Mouse (Mus musculus): Measurements from ENCODE around the gene Sphk2. TPM values are rescaled to one million over a fixed set of nuclear protein-coding genes. Genes with fewer than 3 reads are reported as not detected.
"Not testable (repeated sequence)": the region's sequence is repeated elsewhere in the genome, so short reads cannot be mapped to it uniquely, and the experiment has no call there.

The Sphk2 gene
- polyA plus RNA-seq, 1 experiment from 2014 or later: 13.9 TPM

DNA sequence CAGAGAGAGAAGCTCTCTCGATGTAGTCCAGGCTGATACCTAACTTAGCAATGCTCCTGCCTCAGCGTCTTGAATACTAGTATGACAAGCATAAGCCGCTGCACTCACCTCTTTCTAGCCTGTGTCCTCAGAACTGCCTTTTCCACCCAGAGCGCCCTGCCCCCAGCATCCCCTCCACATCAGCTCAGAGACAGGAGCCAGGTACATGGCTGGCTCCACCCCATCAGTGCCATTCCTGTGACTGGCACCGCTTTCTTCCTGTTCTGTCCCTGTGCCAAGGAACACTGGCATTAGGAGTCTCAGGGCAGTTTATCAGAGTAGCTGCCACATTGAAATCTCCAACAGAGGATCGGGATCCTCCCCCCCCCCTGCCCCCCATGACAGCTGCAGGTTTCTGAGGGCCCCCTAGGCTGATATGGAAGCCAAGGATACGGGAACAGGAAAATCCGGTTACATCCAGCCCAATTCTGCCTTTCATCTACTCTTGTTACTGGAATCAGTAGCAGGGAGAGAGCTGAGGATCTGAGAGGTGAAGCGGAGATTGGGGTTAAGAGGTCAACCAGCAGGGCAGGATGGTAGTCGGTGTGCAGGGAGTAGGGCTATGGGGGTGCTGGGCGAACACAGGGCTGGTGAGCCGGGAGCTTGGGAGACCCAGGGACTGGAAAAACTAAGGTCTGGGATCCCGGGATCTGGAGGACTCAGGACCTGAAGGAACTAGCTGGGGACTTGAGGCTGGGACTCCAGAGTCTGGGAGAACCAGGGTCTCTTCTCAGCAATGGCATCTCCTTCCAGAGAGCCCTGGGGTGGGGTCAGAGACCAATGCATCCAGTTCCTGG is 52.3 kb downstream of the Sphk2 start:
- no peaks in the 10 kb centered on the region for H3K4me1 ChIP-seq (ENCODE audit: control insufficient read depth, low read depth, low read length)
- no peak overlapping the region for H3K9ac ChIP-seq (ENCODE audit: low read depth, low read length)
- no peaks in the 10 kb centered on the region for H3K36me3 ChIP-seq (ENCODE audit: control insufficient read depth, insufficient read depth)
- WGBS (ENCODE audit: insufficient replicate concordance): 59% methylated on average over 13 of the region's 13 CpGs
- ATAC-seq (ENCODE audit: low read depth): no peak
- no peaks in the 10 kb centered on the region for H3K9me3 ChIP-seq (replicated peaks; ENCODE audit: control insufficient read depth, low read length)
- no peak overlapping the region for H3K4me3 ChIP-seq (ENCODE audit: low read depth, low read length)
- no peaks in the 10 kb centered on the region for H3K27me3 ChIP-seq (ENCODE audit: control insufficient read depth, insufficient read depth, low read depth, low read length)
- no peak overlapping the region for H3K4me2 ChIP-seq (ENCODE audit: low read depth, low read length)
- H3K27ac ChIP-seq (ENCODE audit: low read length): no peak overlapping the region

DNA sequence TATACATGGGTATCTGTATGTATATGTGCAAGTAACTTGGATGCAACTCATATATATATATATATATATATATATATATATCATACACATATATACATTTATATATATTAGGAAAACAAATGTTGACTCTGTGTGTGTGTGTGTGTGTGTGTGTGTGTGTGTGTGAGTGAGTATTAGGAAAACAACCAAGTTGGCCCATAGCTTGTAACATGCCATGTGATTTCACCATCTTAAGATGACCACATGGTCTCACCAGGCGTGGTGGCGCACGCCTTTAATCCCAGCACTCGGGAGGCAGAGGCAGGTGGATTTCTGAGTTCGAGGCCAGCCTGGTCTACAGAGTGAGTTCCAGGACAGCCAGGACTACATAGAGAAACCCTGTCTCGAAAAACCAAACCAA is 56.1 kb downstream of the Sphk2 start:
- not testable (repeated sequence) for ATAC-seq (ENCODE audit: low read depth); H3K9me3 ChIP-seq (replicated peaks; ENCODE audit: control insufficient read depth, low read length); H3K9ac ChIP-seq (ENCODE audit: low read depth, low read length); H3K4me3 ChIP-seq (ENCODE audit: low read depth, low read length); H3K27me3 ChIP-seq (ENCODE audit: control insufficient read depth, insufficient read depth, low read depth, low read length); H3K4me1 ChIP-seq (ENCODE audit: control insufficient read depth, low read depth, low read length); H3K27ac ChIP-seq (ENCODE audit: low read length); H3K36me3 ChIP-seq (ENCODE audit: control insufficient read depth, insufficient read depth); H3K4me2 ChIP-seq (ENCODE audit: low read depth, low read length)
- 63% methylated on average over 6 of the region's 6 CpGs for WGBS (ENCODE audit: insufficient replicate concordance)

DNA sequence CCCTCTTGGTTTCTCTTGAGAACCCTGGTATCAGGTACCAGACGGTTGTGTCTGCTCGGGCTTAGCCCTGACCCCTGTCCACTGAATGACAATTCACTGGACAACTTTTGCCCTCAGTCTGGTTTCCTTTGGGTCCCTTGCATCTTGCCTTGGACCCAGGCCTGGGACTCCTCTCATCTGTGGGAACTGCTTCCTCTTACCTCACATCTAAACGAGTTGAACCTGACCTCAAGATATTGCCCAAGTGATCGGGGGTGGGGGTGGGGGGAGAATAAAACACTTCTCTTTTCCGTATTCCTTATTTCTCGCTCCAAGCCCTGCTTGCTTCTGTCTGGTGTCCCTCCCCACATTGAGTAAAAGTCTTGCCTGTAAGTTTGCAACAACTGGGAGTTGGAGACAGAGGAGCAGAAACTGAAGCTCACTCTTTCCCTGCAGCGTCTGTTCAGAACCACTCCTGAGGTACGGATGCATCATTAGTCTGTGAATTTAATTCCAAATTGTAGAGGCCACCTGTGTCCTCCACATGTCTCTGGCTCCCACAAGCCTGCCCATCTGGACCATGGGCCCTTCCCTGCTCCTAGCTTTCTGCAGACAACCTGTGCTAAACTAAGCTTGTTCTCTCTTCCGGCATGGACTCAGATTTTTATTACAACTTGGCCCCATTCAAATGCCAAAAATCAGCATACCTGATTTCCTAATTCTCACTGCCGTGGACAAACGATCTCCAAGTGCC is 56.9 kb downstream of the Sphk2 start:
- Histone ChIP-seq H3K27me3 (ENCODE audit: control insufficient read depth, insufficient read depth, low read depth, low read length) (no peaks in the 10 kb centered on the region), H3K9me3 (replicated peaks; ENCODE audit: control insufficient read depth, low read length) (no peaks in the 10 kb centered on the region; the same call in 1 of the 2 replicates), H3K9ac (ENCODE audit: low read depth, low read length) (no peak overlapping the region), H3K27ac (ENCODE audit: low read length) (no peak overlapping the region), H3K4me3 (ENCODE audit: low read depth, low read length) (no peak overlapping the region), H3K36me3 (ENCODE audit: control insufficient read depth, insufficient read depth) (no peaks in the 10 kb centered on the region), H3K4me1 (ENCODE audit: control insufficient read depth, low read depth, low read length) (no peaks in the 10 kb centered on the region), H3K4me2 (ENCODE audit: low read depth, low read length) (no peak overlapping the region)
- WGBS (ENCODE audit: insufficient replicate concordance): 45% methylated on average over 11 of the region's 11 CpGs
- ATAC-seq (ENCODE audit: low read depth): no peak

Other genes with a start within 250 kb of the Sphk2 start
- 0.41 and 0.75 TPM in 2 replicates for gene Tulp2, start 236.1 kb downstream of the Sphk2 start, polyA plus RNA-seq (2015; fragmentation: Nextera tagmentation; extraction: Ambion mirVana)
- gene Gm45808, start 231.2 kb downstream of the Sphk2 start, polyA plus RNA-seq (2015; fragmentation: Nextera tagmentation; extraction: Ambion mirVana): not detected in 2 replicates
- 2.5 and 3.3 TPM in 2 replicates for gene Dhdh, start 229.2 kb downstream of the Sphk2 start, polyA plus RNA-seq (2015; fragmentation: Nextera tagmentation; extraction: Ambion mirVana)
- gene Nucb1, start 207.6 kb downstream of the Sphk2 start, polyA plus RNA-seq (2015; fragmentation: Nextera tagmentation; extraction: Ambion mirVana): 122 and 124 TPM in 2 replicates
- gene Ppp1r15a, start 191.7 kb downstream of the Sphk2 start, polyA plus RNA-seq (2015; fragmentation: Nextera tagmentation; extraction: Ambion mirVana): 293 and 328 TPM in 2 replicates
- gene Plekha4, start 191.7 kb downstream of the Sphk2 start, polyA plus RNA-seq (2015; fragmentation: Nextera tagmentation; extraction: Ambion mirVana): 0.47 and 0.78 TPM in 2 replicates
- gene Hsd17b14, start 163.1 kb downstream of the Sphk2 start, polyA plus RNA-seq (2015; fragmentation: Nextera tagmentation; extraction: Ambion mirVana): 1.3 and 1.8 TPM in 2 replicates
- 44.0 and 44.6 TPM in 2 replicates for gene Bcat2, start 147.8 kb downstream of the Sphk2 start, polyA plus RNA-seq (2015; fragmentation: Nextera tagmentation; extraction: Ambion mirVana)
- gene Fgf21, start 102.5 kb downstream of the Sphk2 start, polyA plus RNA-seq (2015; fragmentation: Nextera tagmentation; extraction: Ambion mirVana): not detected in 2 replicates
- not detected in 2 replicates for gene Fut1, start 100.7 kb downstream of the Sphk2 start, polyA plus RNA-seq (2015; fragmentation: Nextera tagmentation; extraction: Ambion mirVana)
- 0.05 and 0.06 TPM in 2 replicates for gene Izumo1, start 96.2 kb downstream of the Sphk2 start, polyA plus RNA-seq (2015; fragmentation: Nextera tagmentation; extraction: Ambion mirVana)
- gene Rasip1, start 90.5 kb downstream of the Sphk2 start, polyA plus RNA-seq (2015; fragmentation: Nextera tagmentation; extraction: Ambion mirVana): 1.7 and 1.8 TPM in 2 replicates
- gene Mamstr, start 78.0 kb downstream of the Sphk2 start, polyA plus RNA-seq (2015; fragmentation: Nextera tagmentation; extraction: Ambion mirVana): 0.58 and 1.3 TPM in 2 replicates
- 0.02 and 0.08 TPM in 2 replicates for gene Fut2, start 51.6 kb downstream of the Sphk2 start, polyA plus RNA-seq (2015; fragmentation: Nextera tagmentation; extraction: Ambion mirVana)
- not detected in 2 replicates for gene Ntn5, start 34.0 kb downstream of the Sphk2 start, polyA plus RNA-seq (2015; fragmentation: Nextera tagmentation; extraction: Ambion mirVana)
- gene Sec1, start 23.6 kb downstream of the Sphk2 start, polyA plus RNA-seq (2015; fragmentation: Nextera tagmentation; extraction: Ambion mirVana): 0.05 TPM in 1 of 2 replicates, not detected in the other
- 0.23 and 0.37 TPM in 2 replicates for gene Car11, start 18.2 kb downstream of the Sphk2 start, polyA plus RNA-seq (2015; fragmentation: Nextera tagmentation; extraction: Ambion mirVana)
- gene Dbp, start 12.9 kb downstream of the Sphk2 start, polyA plus RNA-seq (2015; fragmentation: Nextera tagmentation; extraction: Ambion mirVana): 0.27 and 0.32 TPM in 2 replicates
- gene Rpl18, start 2.5 kb downstream of the Sphk2 start, polyA plus RNA-seq (2015; fragmentation: Nextera tagmentation; extraction: Ambion mirVana): 460 and 502 TPM in 2 replicates
- 0.16 and 0.30 TPM in 2 replicates for gene Fam83e, start 3.2 kb upstream of the Sphk2 start, polyA plus RNA-seq (2015; fragmentation: Nextera tagmentation; extraction: Ambion mirVana)
- not detected in 2 replicates for gene Spaca4, start 7.8 kb upstream of the Sphk2 start, polyA plus RNA-seq (2015; fragmentation: Nextera tagmentation; extraction: Ambion mirVana)
- gene Lmtk3, start 65.7 kb upstream of the Sphk2 start, polyA plus RNA-seq (2015; fragmentation: Nextera tagmentation; extraction: Ambion mirVana): not detected in 2 replicates
- 0.08 and 0.22 TPM in 2 replicates for gene Sult2b1, start 66.7 kb upstream of the Sphk2 start, polyA plus RNA-seq (2015; fragmentation: Nextera tagmentation; extraction: Ambion mirVana)
- gene Cyth2, start 96.6 kb upstream of the Sphk2 start, polyA plus RNA-seq (2015; fragmentation: Nextera tagmentation; extraction: Ambion mirVana): 26.0 and 26.5 TPM in 2 replicates
- gene Kcnj14, start 106.8 kb upstream of the Sphk2 start, polyA plus RNA-seq (2015; fragmentation: Nextera tagmentation; extraction: Ambion mirVana): 0.14 and 0.15 TPM in 2 replicates
- gene Grwd1, start 112.9 kb upstream of the Sphk2 start, polyA plus RNA-seq (2015; fragmentation: Nextera tagmentation; extraction: Ambion mirVana): 19.2 and 20.9 TPM in 2 replicates
- 27.9 and 35.3 TPM in 2 replicates for gene Kdelr1, start 154.8 kb upstream of the Sphk2 start, polyA plus RNA-seq (2015; fragmentation: Nextera tagmentation; extraction: Ambion mirVana)
- 0.04 and 0.05 TPM in 2 replicates for gene Grin2d, start 160.4 kb upstream of the Sphk2 start, polyA plus RNA-seq (2015; fragmentation: Nextera tagmentation; extraction: Ambion mirVana)
- 0.71 and 0.95 TPM in 2 replicates for gene Syngr4, start 178.7 kb upstream of the Sphk2 start, polyA plus RNA-seq (2015; fragmentation: Nextera tagmentation; extraction: Ambion mirVana)
- 3.5 and 4.3 TPM in 2 replicates for gene Tmem143, start 178.9 kb upstream of the Sphk2 start, polyA plus RNA-seq (2015; fragmentation: Nextera tagmentation; extraction: Ambion mirVana)
- gene Emp3, start 203.4 kb upstream of the Sphk2 start, polyA plus RNA-seq (2015; fragmentation: Nextera tagmentation; extraction: Ambion mirVana): 55.5 and 56.5 TPM in 2 replicates
- gene Ccdc114, start 206.1 kb upstream of the Sphk2 start, polyA plus RNA-seq (2015; fragmentation: Nextera tagmentation; extraction: Ambion mirVana): 0.94 and 1.2 TPM in 2 replicates

Measured in liver, embryonic 16.5 days (tissue).